Mouse (Mus musculus): ENCODE data around the gene Unc45b.

DNA sequence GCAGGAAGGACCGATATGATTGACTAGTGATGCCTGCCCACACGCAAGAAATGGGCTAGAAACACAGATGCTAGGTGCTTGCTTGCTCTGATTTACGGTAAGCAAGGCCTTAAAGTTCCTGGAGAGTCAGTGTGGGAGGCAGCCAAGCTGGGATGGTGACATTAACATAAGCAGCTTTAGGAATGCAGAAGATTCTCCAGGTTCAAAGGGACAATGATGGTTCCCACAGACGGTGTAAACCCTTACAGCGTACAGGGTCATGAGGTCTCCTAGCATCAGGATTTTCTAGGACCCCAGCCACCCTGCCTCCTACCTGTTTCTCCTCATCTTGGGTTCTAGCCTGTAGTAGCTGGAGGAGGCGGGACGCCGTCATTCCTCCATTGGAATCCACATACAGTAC lies 27.2 kb upstream of the Unc45b start:
- TF ChIP-seq POLR2A (IDR thresholded peaks at IDR 0.05; ENCODE audit: low read depth, low read length) = no peak
- no peak for TF ChIP-seq MAFK (IDR thresholded peaks at IDR 0.05; ENCODE audit: insufficient replicate concordance, low read length)
- TF ChIP-seq ZMIZ1 (IDR thresholded peaks at IDR 0.05; ENCODE audit: low read depth, low read length) = no peak
- TF ChIP-seq CTCF (conservative IDR thresholded peaks at IDR 0.05 in 1 of 2, IDR thresholded peaks at IDR 0.05 in 1 of 2; ENCODE audit: low read depth in 2 of 2, low read length in 2 of 2) = no peak
- TF ChIP-seq POLR2AphosphoS2 (IDR thresholded peaks at IDR 0.05; ENCODE audit: low read depth, low read length) = no peak
- no peak for TF ChIP-seq MYC (IDR thresholded peaks at IDR 0.05; ENCODE audit: low read depth, low read length)
